Mouse (Mus musculus) brain, embryonic 14.5 days (tissue): ENCODE results near the gene Zfp423.

Experiments
- CTCF ChIP-seq: fragments of 200-500 bp; IDR thresholded peaks from 2 replicates; pipeline ENCODE4 v1.5.1; 2012; ENCODE audit warnings: inconsistent platforms, mild to moderate bottlenecking, moderate library complexity, borderline replicate concordance; ENCODE audit not compliant: insufficient read depth, insufficient read length; ENCODE audit errors: extremely low read depth
- POLR2A ChIP-seq: fragments of 200-500 bp; IDR thresholded peaks from 2 replicates; pipeline ENCODE4 v1.6.1; 2012; ENCODE audit warnings: mild to moderate bottlenecking, inconsistent platforms, borderline replicate concordance; ENCODE audit not compliant: poor library complexity, insufficient read depth, insufficient read length, severe bottlenecking; ENCODE audit errors: extremely low read depth

DNA sequence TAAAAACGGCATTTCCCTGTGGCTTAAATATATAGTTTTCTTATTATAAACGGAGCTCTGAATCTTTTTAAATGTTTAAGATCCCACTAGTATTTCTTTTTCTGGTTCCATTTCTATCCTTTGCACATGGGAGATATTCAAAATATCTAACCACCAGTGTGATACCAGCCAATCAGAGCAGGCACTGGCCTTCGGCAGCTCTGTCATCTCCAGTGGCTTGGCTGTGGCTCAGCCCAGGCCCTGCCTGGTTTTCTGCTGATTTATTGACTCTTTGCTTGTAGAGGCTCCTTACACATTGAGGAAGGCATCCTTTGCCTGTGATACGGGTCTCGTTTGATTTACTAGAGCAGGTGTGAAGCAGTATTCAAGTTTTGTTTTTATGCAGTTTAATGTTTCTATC is 108.0 kb downstream of the Zfp423 start:
- TF ChIP-seq CTCF (no peak), POLR2A (no peak)
